Mouse (Mus musculus): ENCODE results near the gene Lin28b. TPM values are rescaled to one million over a fixed set of nuclear protein-coding genes. Genes with fewer than 3 reads are reported as not detected.

The Lin28b gene
- polyA plus RNA-seq, 1 experiment from 2014 or later: 9.1 TPM

- no peaks in the 10 kb centered on the region for H3K36me3 ChIP-seq (replicated peaks; ENCODE audit: control insufficient read depth, insufficient read depth)
- H3K4me1 ChIP-seq (replicated peaks; ENCODE audit: control insufficient read depth, insufficient read depth, low read length): 0 out of 2 replicates have a peak, but pooled peaks cover 11% of the 10 kb centered on the region
- H3K27ac ChIP-seq: peak overlapping the region; percentile 89
- peak overlapping the region; percentile 50 for H3K4me2 ChIP-seq (replicated peaks)
- peak overlapping the region; percentile 59 for H3K9ac ChIP-seq
- WGBS: under 1% methylated on average over 8 of the region's 8 CpGs
- ATAC-seq (ENCODE audit: low FRiP score): peak; percentile 65
- DNase-seq (ENCODE audit: low spot score): peak; percentile 67
- no peaks in the 10 kb centered on the region for H3K27me3 ChIP-seq (ENCODE audit: control insufficient read depth, insufficient read depth, low read length)
- no peaks in the 10 kb centered on the region for H3K9me3 ChIP-seq (ENCODE audit: control insufficient read depth, low read length)
- H3K4me3 ChIP-seq (replicated peaks; ENCODE audit: low read length): peak overlapping the region; percentile 21
Measured at GRCm38 (mm10) chr10:45446215-45446614, 40.0 kb downstream of the Lin28b start.

GRCm38 (mm10) chr10:45422372-45422771 lies 63.8 kb downstream of the Lin28b start:
- no peak for DNase-seq (ENCODE audit: low spot score)
- ATAC-seq (ENCODE audit: low FRiP score): no peak
- Histone ChIP-seq H3K27ac (no peak overlapping the region), H3K27me3 (ENCODE audit: control insufficient read depth, insufficient read depth, low read length) (no peaks in the 10 kb centered on the region), H3K9ac (no peak overlapping the region), H3K9me3 (ENCODE audit: control insufficient read depth, low read length) (no peaks in the 10 kb centered on the region), H3K4me1 (replicated peaks; ENCODE audit: control insufficient read depth, insufficient read depth, low read length) (no peaks in the 10 kb centered on the region), H3K4me3 (replicated peaks; ENCODE audit: low read length) (no peak overlapping the region), H3K4me2 (replicated peaks) (no peak overlapping the region), H3K36me3 (replicated peaks; ENCODE audit: control insufficient read depth, insufficient read depth) (no peaks in the 10 kb centered on the region; the same call in 1 of the 2 replicates)
- 84% methylated on average over 1 of the region's 1 CpGs for WGBS

- ATAC-seq (ENCODE audit: low FRiP score): no peak
- no peaks in the 10 kb centered on the region for H3K9me3 ChIP-seq (ENCODE audit: control insufficient read depth, low read length)
- no peak overlapping the region for H3K4me3 ChIP-seq (replicated peaks; ENCODE audit: low read length)
- DNase-seq (ENCODE audit: low spot score): no peak
- 37% methylated on average over 5 of the region's 5 CpGs for WGBS
- no peak overlapping the region for H3K27ac ChIP-seq
- H3K36me3 ChIP-seq (replicated peaks; ENCODE audit: control insufficient read depth, insufficient read depth): no peaks in the 10 kb centered on the region
- peaks cover 9% of the 10 kb centered on the region for H3K4me1 ChIP-seq (replicated peaks; ENCODE audit: control insufficient read depth, insufficient read depth, low read length)
- H3K9ac ChIP-seq: no peak overlapping the region
- no peaks in the 10 kb centered on the region for H3K27me3 ChIP-seq (ENCODE audit: control insufficient read depth, insufficient read depth, low read length)
- no peak overlapping the region for H3K4me2 ChIP-seq (replicated peaks)
Measured at GRCm38 (mm10) chr10:45412144-45412543, 74.1 kb downstream of the Lin28b start.

GRCm38 (mm10) chr10:45411741-45412140 lies 74.5 kb downstream of the Lin28b start:
- Histone ChIP-seq H3K9me3 (ENCODE audit: control insufficient read depth, low read length) (no peaks in the 10 kb centered on the region), H3K4me3 (replicated peaks; ENCODE audit: low read length) (no peak overlapping the region), H3K36me3 (replicated peaks; ENCODE audit: control insufficient read depth, insufficient read depth) (no peaks in the 10 kb centered on the region), H3K27ac (no peak overlapping the region), H3K4me2 (replicated peaks) (no peak overlapping the region), H3K9ac (no peak overlapping the region), H3K27me3 (ENCODE audit: control insufficient read depth, insufficient read depth, low read length) (no peaks in the 10 kb centered on the region), H3K4me1 (replicated peaks; ENCODE audit: control insufficient read depth, insufficient read depth, low read length) (peaks cover 9% of the 10 kb centered on the region)
- ATAC-seq (ENCODE audit: low FRiP score) (no peak), DNase-seq (ENCODE audit: low spot score) (no peak)
- 21% methylated on average over 2 of the region's 2 CpGs for WGBS

- Histone ChIP-seq H3K27me3 (ENCODE audit: control insufficient read depth, insufficient read depth, low read length) (no peaks in the 10 kb centered on the region), H3K9me3 (ENCODE audit: control insufficient read depth, low read length) (no peaks in the 10 kb centered on the region), H3K4me3 (replicated peaks; ENCODE audit: low read length) (no peak overlapping the region), H3K4me1 (replicated peaks; ENCODE audit: control insufficient read depth, insufficient read depth, low read length) (peaks cover 9% of the 10 kb centered on the region), H3K36me3 (replicated peaks; ENCODE audit: control insufficient read depth, insufficient read depth) (no peaks in the 10 kb centered on the region), H3K4me2 (replicated peaks) (peak overlapping the region; percentile 24), H3K9ac (no peak overlapping the region), H3K27ac (no peak overlapping the region)
- WGBS: 5% methylated on average over 10 of the region's 10 CpGs
- peak; percentile 80; the same call in 1 of the 2 replicates for ATAC-seq (ENCODE audit: low FRiP score)
- peak; percentile 36 for DNase-seq (ENCODE audit: low spot score)
Measured at GRCm38 (mm10) chr10:45410624-45411341, 75.4 kb downstream of the Lin28b start.

- 88% methylated on average over 7 of the region's 7 CpGs for WGBS
- Histone ChIP-seq H3K4me1 (replicated peaks; ENCODE audit: control insufficient read depth, insufficient read depth, low read length) (no peaks in the 10 kb centered on the region), H3K27ac (no peak overlapping the region), H3K9me3 (ENCODE audit: control insufficient read depth, low read length) (no peaks in the 10 kb centered on the region), H3K4me2 (replicated peaks) (no peak overlapping the region), H3K36me3 (replicated peaks; ENCODE audit: control insufficient read depth, insufficient read depth) (no peaks in the 10 kb centered on the region), H3K27me3 (ENCODE audit: control insufficient read depth, insufficient read depth, low read length) (no peaks in the 10 kb centered on the region), H3K9ac (no peak overlapping the region), H3K4me3 (replicated peaks; ENCODE audit: low read length) (no peak overlapping the region)
- DNase-seq (ENCODE audit: low spot score): no peak
- ATAC-seq (ENCODE audit: low FRiP score): no peak
Measured at GRCm38 (mm10) chr10:45399702-45400243, 86.4 kb downstream of the Lin28b start.

- Histone ChIP-seq H3K27me3 (ENCODE audit: control insufficient read depth, insufficient read depth, low read length) (no peaks in the 10 kb centered on the region), H3K36me3 (replicated peaks; ENCODE audit: control insufficient read depth, insufficient read depth) (no peaks in the 10 kb centered on the region), H3K4me2 (replicated peaks) (no peak overlapping the region), H3K9me3 (ENCODE audit: control insufficient read depth, low read length) (no peaks in the 10 kb centered on the region), H3K27ac (no peak overlapping the region), H3K4me3 (replicated peaks; ENCODE audit: low read length) (no peak overlapping the region), H3K9ac (no peak overlapping the region), H3K4me1 (replicated peaks; ENCODE audit: control insufficient read depth, insufficient read depth, low read length) (no peaks in the 10 kb centered on the region)
- 86% methylated on average over 1 of the region's 1 CpGs for WGBS
- ATAC-seq (ENCODE audit: low FRiP score) (no peak), DNase-seq (ENCODE audit: low spot score) (no peak)
Measured at GRCm38 (mm10) chr10:45398211-45398610, 88.0 kb downstream of the Lin28b start.

- Histone ChIP-seq H3K9ac (no peak overlapping the region), H3K9me3 (ENCODE audit: control insufficient read depth, low read length) (no peaks in the 10 kb centered on the region), H3K4me3 (replicated peaks; ENCODE audit: low read length) (no peak overlapping the region), H3K4me1 (replicated peaks; ENCODE audit: control insufficient read depth, insufficient read depth, low read length) (no peaks in the 10 kb centered on the region), H3K27ac (no peak overlapping the region), H3K4me2 (replicated peaks) (no peak overlapping the region), H3K27me3 (ENCODE audit: control insufficient read depth, insufficient read depth, low read length) (no peaks in the 10 kb centered on the region), H3K36me3 (replicated peaks; ENCODE audit: control insufficient read depth, insufficient read depth) (no peaks in the 10 kb centered on the region; the same call in 1 of the 2 replicates)
- ATAC-seq (ENCODE audit: low FRiP score) (no peak), DNase-seq (ENCODE audit: low spot score) (no peak)
- WGBS: 56% methylated on average over 3 of the region's 3 CpGs
Measured at GRCm38 (mm10) chr10:45382637-45382958, 103.6 kb downstream of the Lin28b start.

GRCm38 (mm10) chr10:45381937-45382636 lies 104.1 kb downstream of the Lin28b start:
- DNase-seq (ENCODE audit: low spot score): peak; percentile 70
- Histone ChIP-seq H3K27me3 (ENCODE audit: control insufficient read depth, insufficient read depth, low read length) (no peaks in the 10 kb centered on the region), H3K4me1 (replicated peaks; ENCODE audit: control insufficient read depth, insufficient read depth, low read length) (no peaks in the 10 kb centered on the region), H3K9ac (no peak overlapping the region), H3K4me2 (replicated peaks) (no peak overlapping the region), H3K9me3 (ENCODE audit: control insufficient read depth, low read length) (no peaks in the 10 kb centered on the region), H3K27ac (no peak overlapping the region), H3K36me3 (replicated peaks; ENCODE audit: control insufficient read depth, insufficient read depth) (no peaks in the 10 kb centered on the region; the same call in 1 of the 2 replicates), H3K4me3 (replicated peaks; ENCODE audit: low read length) (no peak overlapping the region)
- peak; percentile 53; the same call in 1 of the 2 replicates for ATAC-seq (ENCODE audit: low FRiP score)

Data from hindbrain, embryonic 14.5 days (tissue).